Mouse (Mus musculus) cerebellum, adult 9-11 months (tissue): ENCODE measurements at regions not wholly inside any gene's neighbourhood (a gene's known extent, or its start where the extent isn't known, plus 50 kb on each side); places are given as distances from the start of the nearest gene placed in this dataset.
A peak's percentile ranks its signal among the peaks of the same experiment; 100 is the strongest.

Experiments
- DNase-seq: peaks from one replicate; pipeline ENCODE4 v3.0.0; 2022

DNA sequence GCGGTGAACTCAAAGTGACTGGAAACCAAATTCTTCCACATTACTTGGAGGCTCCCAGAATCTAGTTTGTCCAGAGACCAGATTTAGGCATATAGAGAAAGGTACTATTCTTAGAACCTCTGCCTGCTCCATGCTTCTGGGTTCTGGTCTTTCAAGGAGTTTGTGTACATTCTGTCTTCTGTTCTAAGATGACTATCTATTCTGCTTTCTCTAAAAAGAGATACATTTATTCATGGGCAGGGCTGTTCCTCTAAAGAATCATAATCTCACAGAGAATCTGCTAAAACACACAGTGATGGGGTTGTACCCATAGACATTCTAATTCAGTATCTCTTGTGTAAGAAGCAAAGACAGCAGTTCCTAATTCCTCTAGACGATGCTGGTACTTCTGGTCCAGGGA lies 417.7 kb downstream of the Atp23 start:
- DNase-seq: no peak

- no peak for DNase-seq
These were observed 420.8 kb downstream of the Atp23 start for GRCm38 (mm10) chr10:126480382-126480781.

GRCm38 (mm10) chr10:126479743-126480142 lies 421.4 kb downstream of the Atp23 start:
- DNase-seq: no peak

GRCm38 (mm10) chr10:126473050-126473719 lies 428.0 kb downstream of the Atp23 start:
- DNase-seq: no peak

DNA sequence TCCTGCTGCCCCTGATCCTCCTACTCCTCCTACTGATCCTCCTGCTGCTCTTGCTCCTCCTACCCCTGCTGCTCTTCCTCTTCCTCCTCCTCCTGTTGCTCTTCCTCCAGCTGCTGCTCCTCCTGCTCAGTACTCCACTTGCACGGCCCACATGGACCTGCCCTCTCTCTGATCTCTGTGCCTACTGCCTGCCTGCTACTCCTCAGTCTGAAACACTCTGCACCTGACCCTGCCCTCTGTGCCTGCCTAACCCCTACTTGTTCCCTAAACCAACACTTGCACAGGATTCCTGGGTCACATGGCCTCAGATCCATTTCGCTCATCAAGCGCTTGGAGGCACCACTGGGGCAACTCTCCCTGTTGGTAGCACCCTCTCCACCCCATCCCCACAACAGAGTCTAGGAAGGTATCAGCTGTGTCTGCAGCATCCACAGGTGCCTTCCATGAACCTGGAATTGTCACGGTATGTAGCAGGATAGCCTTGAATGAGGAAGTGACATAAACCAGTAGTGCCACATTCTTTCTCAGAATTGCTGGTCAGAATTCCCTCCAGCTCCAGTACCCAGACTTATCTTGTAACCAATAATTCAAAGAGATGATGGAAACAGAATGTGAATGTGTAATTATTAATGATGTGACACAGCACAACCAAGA lies 430.2 kb downstream of the Atp23 start:
- no peak for DNase-seq

- no peak for DNase-seq
These were observed 438.4 kb downstream of the Atp23 start for GRCm38 (mm10) chr10:126462770-126463169.

- DNase-seq: no peak
These were observed 442.6 kb downstream of the Atp23 start for GRCm38 (mm10) chr10:126458523-126458922.

- DNase-seq: no peak
These were observed 448.2 kb downstream of the Atp23 start for GRCm38 (mm10) chr10:126452757-126453528.

DNA sequence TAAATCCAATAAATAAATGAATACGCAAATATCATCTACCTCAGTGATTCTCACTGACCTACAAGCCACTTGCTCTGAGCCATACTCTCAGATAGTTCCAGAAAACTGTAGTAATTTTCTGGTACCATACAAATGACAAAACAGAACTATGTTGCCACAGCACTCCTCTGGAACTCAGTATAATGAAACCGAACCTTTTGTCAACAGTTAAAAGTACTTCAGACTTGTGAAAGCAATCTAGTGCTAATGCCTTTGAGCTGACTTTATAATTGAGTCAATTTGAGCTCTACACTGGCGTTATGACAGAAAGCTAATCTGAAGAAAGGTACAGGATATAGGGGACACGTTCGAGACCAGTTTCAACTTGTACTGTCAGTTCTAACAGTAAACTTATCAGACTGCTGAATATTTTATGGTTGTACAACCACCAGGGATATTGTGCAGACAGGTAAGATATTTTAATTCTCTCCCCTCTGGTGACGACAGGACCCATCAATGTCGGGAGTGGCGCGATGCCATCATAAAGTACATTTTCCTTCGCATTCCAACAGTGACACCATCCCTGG lies 449.0 kb downstream of the Atp23 start:
- DNase-seq: no peak

- DNase-seq: no peak
These were observed 465.3 kb downstream of the Lrig3 start for GRCm38 (mm10) chr10:126431222-126431621.

DNA sequence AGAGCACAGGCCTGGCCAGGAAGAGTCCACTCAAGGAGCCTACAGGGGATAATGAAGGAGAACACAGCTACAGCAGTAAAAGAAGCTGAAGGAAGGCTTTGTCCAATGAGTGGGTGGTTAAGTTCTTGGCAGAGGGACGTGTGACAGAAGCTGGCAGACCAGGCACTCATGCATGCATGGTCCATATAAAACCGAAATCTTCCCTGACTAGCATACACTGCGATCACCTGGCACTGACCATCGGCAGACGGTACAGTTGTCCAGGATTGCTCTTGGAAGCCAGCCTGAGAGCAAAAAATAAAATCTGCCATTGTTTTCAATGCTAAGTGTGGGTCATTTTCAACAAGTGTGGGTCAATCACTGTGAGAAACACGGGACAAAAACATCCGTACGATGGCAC lies 464.4 kb downstream of the Lrig3 start:
- peak; percentile 22 for DNase-seq

DNA sequence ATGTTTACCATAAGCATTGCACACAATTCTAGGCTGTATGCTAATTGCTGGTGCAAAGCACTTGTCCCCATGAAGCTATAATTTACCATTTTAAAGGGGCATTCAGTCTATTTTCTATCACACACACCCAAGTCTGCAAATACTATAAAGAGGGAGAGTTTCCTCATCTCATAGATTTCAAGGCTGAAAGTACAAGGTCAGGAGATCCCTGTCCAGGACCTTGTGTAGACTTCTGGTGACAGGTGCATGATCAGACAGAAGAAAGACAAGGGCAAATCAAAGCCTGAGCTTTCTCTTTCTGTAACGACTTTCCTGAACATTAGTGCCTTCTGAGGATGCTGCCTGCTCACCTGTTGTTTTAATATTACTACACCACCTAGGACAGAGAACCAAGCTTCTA lies 463.5 kb downstream of the Lrig3 start:
- DNase-seq: no peak

GRCm38 (mm10) chr10:126422066-126422465 lies 456.1 kb downstream of the Lrig3 start:
- no peak for DNase-seq

DNA sequence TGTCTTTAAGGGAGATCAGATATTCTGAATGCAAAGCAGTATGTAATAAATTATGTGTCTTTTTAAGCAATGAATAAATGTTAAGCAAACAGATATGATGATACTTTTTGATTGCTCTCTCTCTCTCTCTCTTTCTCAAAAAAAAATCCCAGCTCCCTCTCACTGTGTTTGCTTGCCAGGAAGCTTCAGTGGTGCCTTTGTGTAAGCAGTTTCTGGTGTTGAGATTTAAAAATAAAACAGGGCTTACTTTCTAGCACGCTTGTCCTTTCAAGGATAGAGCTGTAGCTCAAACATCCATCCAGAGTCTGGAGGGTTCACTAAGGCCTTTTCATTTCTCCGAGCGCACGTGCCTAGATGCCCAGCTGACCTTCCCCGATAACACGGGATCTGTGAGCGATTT lies 447.8 kb downstream of the Lrig3 start:
- no peak for DNase-seq

GRCm38 (mm10) chr10:126392235-126392634 lies 426.3 kb downstream of the Lrig3 start:
- DNase-seq: no peak

GRCm38 (mm10) chr10:126391770-126392169 lies 425.8 kb downstream of the Lrig3 start:
- DNase-seq: no peak

GRCm38 (mm10) chr10:126386430-126386829 lies 420.5 kb downstream of the Lrig3 start:
- no peak for DNase-seq

GRCm38 (mm10) chr10:126385644-126386043 lies 419.7 kb downstream of the Lrig3 start:
- DNase-seq: no peak

- no peak for DNase-seq
These were observed 414.4 kb downstream of the Lrig3 start for GRCm38 (mm10) chr10:126380381-126380780.

- no peak for DNase-seq
These were observed 413.3 kb downstream of the Lrig3 start for GRCm38 (mm10) chr10:126379239-126379638.

DNA sequence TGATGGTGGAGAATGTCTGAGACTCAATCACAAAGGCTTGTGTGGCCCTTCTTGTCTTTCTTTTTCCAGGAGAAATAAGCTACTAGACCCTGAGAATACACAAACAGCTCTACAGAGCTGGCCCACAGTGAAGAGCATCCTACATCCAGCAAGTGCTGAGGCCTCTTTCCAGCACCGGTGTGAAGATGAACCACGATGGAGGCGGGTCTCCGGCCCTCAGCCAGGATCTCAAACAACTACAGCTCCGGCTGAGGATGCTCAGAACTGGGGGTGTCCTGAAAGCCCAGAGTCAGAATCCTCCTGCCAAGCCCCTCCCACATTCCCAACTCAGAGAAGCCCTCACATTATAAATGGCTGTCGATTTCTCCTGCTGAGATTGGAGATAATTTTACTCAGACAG lies 407.9 kb downstream of the Lrig3 start:
- no peak for DNase-seq

DNA sequence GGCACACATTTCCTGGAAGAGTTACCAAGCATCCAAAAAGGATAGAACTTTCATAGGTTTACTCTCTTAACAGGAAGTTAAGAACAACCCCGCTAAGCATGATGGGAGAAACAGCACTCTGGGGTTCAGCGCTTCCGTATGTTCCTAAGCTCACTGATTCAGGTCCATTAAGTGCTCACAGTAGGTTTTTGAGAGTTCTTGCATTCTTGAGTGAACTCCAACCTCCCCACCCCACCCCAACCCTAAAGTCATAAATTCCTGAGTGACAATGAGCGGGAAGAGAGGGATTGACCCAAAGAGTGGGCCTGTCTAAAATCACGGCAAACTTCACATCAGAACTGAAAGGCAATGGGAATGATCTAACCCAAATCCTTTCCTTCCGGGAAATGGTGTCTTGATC lies 405.9 kb downstream of the Lrig3 start:
- no peak for DNase-seq

DNA sequence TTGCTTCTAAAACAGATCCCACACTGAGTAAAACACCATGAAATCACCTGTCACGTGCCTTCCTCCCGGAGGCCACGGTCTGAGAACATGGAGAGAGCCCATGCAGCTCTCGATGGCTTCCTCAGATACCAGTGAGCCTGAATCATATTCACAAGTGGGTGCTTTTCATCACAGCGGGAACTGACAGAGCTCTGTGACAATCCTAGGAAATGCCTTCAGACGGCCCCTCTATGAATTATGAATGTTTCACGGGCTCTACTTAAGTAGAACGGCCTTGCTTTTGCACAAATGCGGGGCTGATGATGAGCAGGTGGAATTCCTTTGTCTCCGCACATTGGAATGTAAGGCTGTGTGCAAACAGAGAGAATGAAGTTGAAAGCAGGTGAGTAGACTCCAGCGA lies 383.1 kb downstream of the Lrig3 start:
- no peak for DNase-seq

GRCm38 (mm10) chr10:126337426-126337825 lies 371.5 kb downstream of the Lrig3 start:
- DNase-seq: no peak
